Mouse (Mus musculus): ENCODE measurements around the gene Aqp1. TPM values are rescaled to one million over a fixed set of nuclear protein-coding genes. Genes with fewer than 3 reads are reported as not detected.

Aqp1 gene
- polyA plus RNA-seq, 1 experiment: 119 TPM

DNA sequence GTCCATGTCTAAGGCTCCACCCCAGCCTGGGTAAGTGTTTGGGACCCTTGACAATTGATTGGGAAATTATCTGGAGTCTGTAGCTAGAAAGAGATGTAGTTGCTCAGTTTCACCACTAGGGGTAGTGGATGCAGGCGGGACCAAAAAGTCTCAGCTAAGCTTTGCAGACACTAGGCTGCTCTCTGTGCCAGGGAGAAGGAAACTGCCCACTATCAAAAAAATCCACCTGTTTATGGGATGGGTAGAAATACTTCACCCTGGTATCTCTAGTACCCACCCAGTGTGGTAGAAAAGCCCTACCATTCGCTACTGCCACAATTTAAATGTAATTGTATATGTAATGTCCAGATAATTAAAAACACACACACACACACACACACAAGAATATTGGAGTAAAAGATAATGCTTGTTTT lies 22.5 kb downstream of the Aqp1 start:
- TF ChIP-seq CTCF (IDR thresholded peaks at IDR 0.05; ENCODE audit: borderline replicate concordance, control insufficient read depth, extremely low read depth, insufficient read depth, low read length, poor library complexity): no peak
- no peak for TF ChIP-seq POLR2A (IDR thresholded peaks at IDR 0.05; ENCODE audit: control insufficient read depth, extremely low read depth, insufficient read depth, low read length, poor library complexity)

DNA sequence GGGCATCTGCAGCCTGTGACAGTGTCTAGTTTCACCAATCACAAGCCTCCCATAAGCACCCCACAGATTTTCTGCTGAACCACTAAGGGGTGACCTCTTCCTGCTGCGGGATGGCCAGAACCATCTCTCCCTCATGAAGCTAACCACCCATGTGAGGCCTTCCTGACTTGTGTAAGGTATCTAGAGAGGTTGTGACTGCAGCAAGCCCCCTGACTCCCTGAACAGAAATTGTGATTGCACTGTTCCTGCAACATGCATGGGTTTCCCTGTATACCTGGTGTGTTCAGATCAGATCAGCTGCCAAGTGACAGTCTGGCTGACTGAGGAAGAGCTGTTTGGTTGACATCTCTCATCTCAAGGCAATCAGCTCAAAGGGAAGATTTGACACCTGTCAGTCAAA lies 26.4 kb downstream of the Aqp1 start:
- H3K4me1 ChIP-seq (replicated peaks; ENCODE audit: control insufficient read depth, insufficient read depth, low read length): no peaks in the 10 kb centered on the region
- no peaks in the 10 kb centered on the region for H3K27me3 ChIP-seq (ENCODE audit: control insufficient read depth, insufficient read depth, low read length)
- WGBS: 65% methylated on average over 1 of the region's 1 CpGs
- no peak overlapping the region for H3K4me3 ChIP-seq (ENCODE audit: control insufficient read depth, insufficient read depth, low read length)
- H3K36me3 ChIP-seq (ENCODE audit: control insufficient read depth, insufficient read depth, low read length): no peaks in the 10 kb centered on the region
- H3K27ac ChIP-seq (ENCODE audit: control insufficient read depth, insufficient read depth, low read length): no peak overlapping the region
- no peak for TF ChIP-seq POLR2A (IDR thresholded peaks at IDR 0.05; ENCODE audit: control insufficient read depth, extremely low read depth, insufficient read depth, low read length, poor library complexity)
- no peak for TF ChIP-seq CTCF (IDR thresholded peaks at IDR 0.05; ENCODE audit: borderline replicate concordance, control insufficient read depth, extremely low read depth, insufficient read depth, low read length, poor library complexity)
- DNase-seq: no peak

More for the DNA sequence above, 22.5 kb downstream of the Aqp1 start:
- WGBS: 42% methylated on average over 2 of the region's 2 CpGs
- H3K4me1 ChIP-seq (replicated peaks; ENCODE audit: control insufficient read depth, insufficient read depth, low read length): no peaks in the 10 kb centered on the region
- no peak overlapping the region for H3K27ac ChIP-seq (ENCODE audit: control insufficient read depth, insufficient read depth, low read length)
- peak; percentile 14 for DNase-seq
- no peaks in the 10 kb centered on the region for H3K27me3 ChIP-seq (ENCODE audit: control insufficient read depth, insufficient read depth, low read length)
- no peak overlapping the region for H3K4me3 ChIP-seq (ENCODE audit: control insufficient read depth, insufficient read depth, low read length)
- no peaks in the 10 kb centered on the region for H3K36me3 ChIP-seq (ENCODE audit: control insufficient read depth, insufficient read depth, low read length)

DNA sequence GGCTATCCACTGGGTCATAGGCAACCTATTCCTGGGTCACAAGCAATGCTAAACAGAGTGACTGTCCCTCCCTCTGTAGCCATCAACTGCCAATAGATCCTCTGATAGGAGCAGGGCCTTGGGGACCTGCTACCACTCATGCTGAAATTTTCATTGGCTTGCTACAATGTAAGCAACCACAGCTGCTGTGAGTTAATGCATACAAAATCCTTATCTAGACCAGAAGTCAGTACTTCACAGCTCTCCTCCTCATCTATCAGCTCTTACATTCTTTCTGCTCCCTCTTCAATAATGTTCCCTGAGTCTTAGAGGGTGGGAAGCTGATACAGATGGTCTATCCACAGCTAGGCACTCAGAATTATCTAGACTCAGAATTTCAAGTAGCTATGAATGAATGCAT lies 30.9 kb downstream of the Aqp1 start:
- no peak for TF ChIP-seq POLR2A (IDR thresholded peaks at IDR 0.05; ENCODE audit: control insufficient read depth, extremely low read depth, insufficient read depth, low read length, poor library complexity)
- TF ChIP-seq CTCF (IDR thresholded peaks at IDR 0.05; ENCODE audit: borderline replicate concordance, control insufficient read depth, extremely low read depth, insufficient read depth, low read length, poor library complexity): no peak
- no peak overlapping the region for H3K27ac ChIP-seq (ENCODE audit: control insufficient read depth, insufficient read depth, low read length)
- H3K4me3 ChIP-seq (ENCODE audit: control insufficient read depth, insufficient read depth, low read length): no peak overlapping the region
- H3K4me1 ChIP-seq (replicated peaks; ENCODE audit: control insufficient read depth, insufficient read depth, low read length): no peaks in the 10 kb centered on the region
- H3K27me3 ChIP-seq (ENCODE audit: control insufficient read depth, insufficient read depth, low read length): no peaks in the 10 kb centered on the region
- no peaks in the 10 kb centered on the region for H3K36me3 ChIP-seq (ENCODE audit: control insufficient read depth, insufficient read depth, low read length)
- no peak for DNase-seq

DNA sequence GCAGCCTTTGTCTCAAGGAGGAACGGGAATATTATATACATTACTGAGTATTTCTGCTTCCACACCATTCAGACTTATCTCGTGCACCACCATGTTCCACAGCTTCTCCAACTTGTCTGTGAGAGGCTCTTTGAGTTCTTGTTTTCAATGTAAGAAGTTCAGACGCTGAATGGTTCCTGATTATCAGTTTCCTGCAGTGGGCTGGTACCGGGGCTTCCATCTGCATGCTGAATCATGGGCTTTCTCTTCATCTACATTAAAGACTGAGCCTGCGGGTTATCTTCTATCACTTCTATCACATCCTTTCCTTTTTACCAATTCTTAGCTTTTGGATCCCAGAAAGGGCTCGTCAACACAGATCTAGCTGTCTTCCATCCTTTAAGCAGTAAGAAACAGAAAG lies 34.6 kb downstream of the Aqp1 start:
- no peaks in the 10 kb centered on the region for H3K27me3 ChIP-seq (ENCODE audit: control insufficient read depth, insufficient read depth, low read length)
- TF ChIP-seq POLR2A (IDR thresholded peaks at IDR 0.05; ENCODE audit: control insufficient read depth, extremely low read depth, insufficient read depth, low read length, poor library complexity): no peak
- no peaks in the 10 kb centered on the region for H3K4me1 ChIP-seq (replicated peaks; ENCODE audit: control insufficient read depth, insufficient read depth, low read length)
- WGBS: 33% methylated on average over 6 of the region's 6 CpGs
- H3K36me3 ChIP-seq (ENCODE audit: control insufficient read depth, insufficient read depth, low read length): no peaks in the 10 kb centered on the region
- H3K4me3 ChIP-seq (ENCODE audit: control insufficient read depth, insufficient read depth, low read length): no peak overlapping the region
- no peak overlapping the region for H3K27ac ChIP-seq (ENCODE audit: control insufficient read depth, insufficient read depth, low read length)
- DNase-seq: no peak

DNA sequence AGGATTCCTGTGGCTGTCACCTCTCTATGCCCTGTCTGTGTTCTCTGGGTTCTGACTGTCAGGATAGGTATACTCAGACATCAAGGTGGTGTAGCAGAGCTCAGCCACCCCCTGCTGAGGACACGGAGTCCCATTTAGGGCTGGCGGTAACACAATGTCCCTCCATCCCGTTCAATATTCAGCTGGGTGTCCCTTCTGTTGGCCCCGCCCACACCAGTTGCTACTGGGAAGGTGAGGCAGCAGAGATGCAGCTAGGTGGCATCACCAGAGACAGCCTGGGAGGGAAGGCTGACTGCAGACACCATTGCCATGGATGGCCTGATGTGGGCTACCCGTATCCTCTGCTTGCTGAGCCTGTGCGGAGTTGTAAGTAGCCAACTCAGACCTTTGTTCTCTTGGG lies 39.8 kb downstream of the Aqp1 start, which contains the start of gene Ghrhr:
Gene Ghrhr (plus strand): TSS at position 220 of the 400 bp plus-strand sequence.
- WGBS: 91% methylated on average over 6 of the region's 6 CpGs
- Histone ChIP-seq H3K36me3 (ENCODE audit: control insufficient read depth, insufficient read depth, low read length) (no peaks in the 10 kb centered on the region), H3K27me3 (ENCODE audit: control insufficient read depth, insufficient read depth, low read length) (no peaks in the 10 kb centered on the region), H3K4me3 (ENCODE audit: control insufficient read depth, insufficient read depth, low read length) (no peak within 1 kb of the TSS), H3K4me1 (replicated peaks; ENCODE audit: control insufficient read depth, insufficient read depth, low read length) (no peaks in the 10 kb centered on the region), H3K27ac (ENCODE audit: control insufficient read depth, insufficient read depth, low read length) (no peak within 1 kb of the TSS)
- no peak for DNase-seq
- no peak for TF ChIP-seq CTCF (IDR thresholded peaks at IDR 0.05; ENCODE audit: borderline replicate concordance, control insufficient read depth, extremely low read depth, insufficient read depth, low read length, poor library complexity)
- no peak for TF ChIP-seq POLR2A (IDR thresholded peaks at IDR 0.05; ENCODE audit: control insufficient read depth, extremely low read depth, insufficient read depth, low read length, poor library complexity)

DNA sequence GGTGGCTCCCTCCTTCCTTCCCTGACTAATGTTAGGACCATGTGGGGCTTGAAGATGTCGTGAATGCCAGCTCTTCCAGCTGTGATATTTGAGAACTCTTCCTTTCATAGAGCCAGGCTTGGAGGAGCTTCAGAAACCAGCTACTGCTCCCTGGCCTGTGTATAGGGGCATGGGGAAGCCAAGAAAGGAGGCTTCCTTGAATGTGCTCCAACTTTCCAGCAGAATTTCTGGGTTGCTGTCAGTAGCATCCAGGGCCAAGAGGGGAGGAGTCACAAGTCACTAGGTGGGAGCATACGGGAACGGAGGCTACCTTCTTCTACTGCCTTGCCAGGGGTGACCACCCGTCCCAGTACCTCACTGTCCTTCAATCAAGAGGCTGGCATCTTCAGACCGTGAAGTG lies 40.3 kb downstream of the Aqp1 start:
- TF ChIP-seq CTCF (IDR thresholded peaks at IDR 0.05; ENCODE audit: borderline replicate concordance, control insufficient read depth, extremely low read depth, insufficient read depth, low read length, poor library complexity) (no peak), POLR2A (IDR thresholded peaks at IDR 0.05; ENCODE audit: control insufficient read depth, extremely low read depth, insufficient read depth, low read length, poor library complexity) (no peak)
- Histone ChIP-seq H3K27ac (ENCODE audit: control insufficient read depth, insufficient read depth, low read length) (no peak overlapping the region), H3K36me3 (ENCODE audit: control insufficient read depth, insufficient read depth, low read length) (no peaks in the 10 kb centered on the region), H3K4me3 (ENCODE audit: control insufficient read depth, insufficient read depth, low read length) (no peak overlapping the region), H3K27me3 (ENCODE audit: control insufficient read depth, insufficient read depth, low read length) (no peaks in the 10 kb centered on the region), H3K4me1 (replicated peaks; ENCODE audit: control insufficient read depth, insufficient read depth, low read length) (no peaks in the 10 kb centered on the region)
- no peak for DNase-seq
- 85% methylated on average over 5 of the region's 5 CpGs for WGBS

DNA sequence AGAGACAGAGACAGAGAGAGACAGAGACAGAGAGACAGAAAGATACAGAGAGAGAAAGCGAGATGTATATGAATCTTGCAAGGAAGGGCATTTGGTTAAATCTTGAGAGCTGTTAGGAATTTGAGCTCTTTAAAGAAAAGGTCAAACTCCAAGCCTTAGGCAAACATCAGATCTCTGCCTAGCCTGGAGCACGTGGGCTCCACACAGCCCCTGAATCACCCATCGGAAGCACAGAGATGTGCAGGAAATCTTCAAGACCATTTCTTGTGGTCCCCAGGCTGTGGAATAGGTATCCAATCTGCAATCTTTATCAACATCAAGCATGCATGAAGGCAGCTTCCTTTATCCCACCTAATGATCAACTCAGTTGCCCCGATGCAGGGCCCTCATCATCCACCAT lies 41.2 kb downstream of the Aqp1 start:
- Histone ChIP-seq H3K27ac (ENCODE audit: control insufficient read depth, insufficient read depth, low read length) (no peak overlapping the region), H3K36me3 (ENCODE audit: control insufficient read depth, insufficient read depth, low read length) (no peaks in the 10 kb centered on the region), H3K4me1 (replicated peaks; ENCODE audit: control insufficient read depth, insufficient read depth, low read length) (no peaks in the 10 kb centered on the region), H3K4me3 (ENCODE audit: control insufficient read depth, insufficient read depth, low read length) (no peak overlapping the region), H3K27me3 (ENCODE audit: control insufficient read depth, insufficient read depth, low read length) (no peaks in the 10 kb centered on the region)
- WGBS: 94% methylated on average over 4 of the region's 4 CpGs
- no peak for DNase-seq
- TF ChIP-seq POLR2A (IDR thresholded peaks at IDR 0.05; ENCODE audit: control insufficient read depth, extremely low read depth, insufficient read depth, low read length, poor library complexity) (no peak), CTCF (IDR thresholded peaks at IDR 0.05; ENCODE audit: borderline replicate concordance, control insufficient read depth, extremely low read depth, insufficient read depth, low read length, poor library complexity) (no peak)
